Mouse (Mus musculus) spleen, adult 2 months (tissue): ENCODE data around the gene Ppm1h. TPM values are rescaled to one million over a fixed set of nuclear protein-coding genes. Genes with fewer than 3 reads are reported as not detected.
"Not testable (repeated sequence)": the region's sequence is repeated elsewhere in the genome, so short reads cannot be mapped to it uniquely, and the experiment has no call there.

Experiments
- DNase-seq, 2 experiments: peaks; one replicate each; pipeline versions ENCODE4 v3.0.0 to v3.0.0-alpha.2; 2012 to 2021; ENCODE audit warnings: low spot score in 2 of 2, low read depth in 1 of 2
- H3K27ac ChIP-seq: fragments of 200-500 bp; 2 replicates; pipeline ENCODE4 v1.5.1; 2012; ENCODE audit warnings: low read length, inconsistent platforms; ENCODE audit not compliant: insufficient read depth
- H3K27me3 ChIP-seq: fragments of 200-500 bp; 2 replicates; pipeline ENCODE4 v1.6.1; 2012; ENCODE audit warnings: mild to moderate bottlenecking, moderate library complexity, low read length, inconsistent platforms; ENCODE audit not compliant: control insufficient read depth, insufficient read depth
- H3K36me3 ChIP-seq: fragments of 200-500 bp; 2 replicates; pipeline ENCODE4 v1.6.1; 2012; ENCODE audit warnings: mild to moderate bottlenecking, low read length, inconsistent platforms; ENCODE audit not compliant: control insufficient read depth, insufficient read depth
- H3K4me1 ChIP-seq: fragments of 200-500 bp; 2 replicates; pipeline ENCODE4 v1.6.1; 2011; ENCODE audit warnings: inconsistent platforms; ENCODE audit not compliant: control insufficient read depth, insufficient read depth, insufficient read length
- H3K4me3 ChIP-seq: fragments of 200-500 bp; 2 replicates; pipeline ENCODE4 v1.5.1; 2011; ENCODE audit warnings: mild to moderate bottlenecking, inconsistent platforms; ENCODE audit not compliant: insufficient read depth, insufficient read length; ENCODE audit errors: extremely low read depth
- CTCF ChIP-seq: fragments of 200-500 bp; IDR thresholded peaks from 2 replicates; pipeline ENCODE4 v1.5.1; 2011; ENCODE audit warnings: mild to moderate bottlenecking, inconsistent platforms; ENCODE audit not compliant: insufficient read depth, insufficient read length, insufficient replicate concordance; ENCODE audit errors: extremely low read depth
- POLR2A ChIP-seq: fragments of 200-500 bp; IDR thresholded peaks from 2 replicates; pipeline ENCODE4 v1.6.1; 2011; ENCODE audit warnings: low read depth, low read length, inconsistent platforms
- WGBS: fragments of 180-500 bp; shearing (Covaris S2); methylation state at CpG from one replicate; pipeline ENCODE4 v1.1.7; 2018; 5-methylcytosine and 5-hydroxymethylcytosine counted together
- polyA plus RNA-seq: library from polyadenylated mRNA; depleted of rRNA; stranded (reverse); fragments of >200 nt; gene quantifications from 2 replicates; pipeline ENCODE4 v1.2.3, GENCODE M21; 2012

The Ppm1h gene
- polyA plus RNA-seq, 1 experiment = 9.7 TPM

DNA sequence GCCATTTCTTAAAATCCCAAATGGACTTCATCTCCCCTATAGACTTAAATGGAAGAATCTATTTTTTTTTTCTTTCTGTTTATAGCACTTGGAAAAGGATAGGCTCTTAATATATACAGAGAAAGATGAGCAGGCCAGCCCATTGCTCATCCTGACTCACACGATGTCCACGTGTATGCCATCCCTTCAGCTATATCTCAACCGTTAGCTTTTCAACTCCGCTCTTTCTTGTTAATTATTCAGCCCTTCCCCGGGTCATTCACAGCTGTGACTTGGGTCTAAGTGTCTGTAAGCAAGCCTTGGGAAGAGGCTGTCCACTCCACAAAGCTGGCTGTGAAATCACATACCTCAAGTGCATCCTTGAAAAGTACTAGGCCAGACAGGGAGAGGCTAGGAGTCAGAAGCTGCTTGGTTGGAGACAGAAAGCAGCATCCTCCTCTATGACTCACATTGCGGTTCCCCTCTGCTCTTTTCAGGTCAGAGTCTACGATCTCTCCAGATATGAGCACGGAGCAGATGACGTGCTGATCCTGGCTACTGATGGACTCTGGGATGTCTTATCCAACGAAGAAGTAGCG is 241.7 kb downstream of the Ppm1h start:
- no peak overlapping the region for H3K4me3 ChIP-seq
- WGBS = 96% methylated on average over 11 of the region's 11 CpGs
- no peak overlapping the region for H3K27ac ChIP-seq
- no peaks in the 10 kb centered on the region for H3K36me3 ChIP-seq
- no peak for DNase-seq
- H3K27me3 ChIP-seq = no peaks in the 10 kb centered on the region
- H3K4me1 ChIP-seq = no peaks in the 10 kb centered on the region
- TF ChIP-seq CTCF = no peak
- no peak for TF ChIP-seq POLR2A

DNA sequence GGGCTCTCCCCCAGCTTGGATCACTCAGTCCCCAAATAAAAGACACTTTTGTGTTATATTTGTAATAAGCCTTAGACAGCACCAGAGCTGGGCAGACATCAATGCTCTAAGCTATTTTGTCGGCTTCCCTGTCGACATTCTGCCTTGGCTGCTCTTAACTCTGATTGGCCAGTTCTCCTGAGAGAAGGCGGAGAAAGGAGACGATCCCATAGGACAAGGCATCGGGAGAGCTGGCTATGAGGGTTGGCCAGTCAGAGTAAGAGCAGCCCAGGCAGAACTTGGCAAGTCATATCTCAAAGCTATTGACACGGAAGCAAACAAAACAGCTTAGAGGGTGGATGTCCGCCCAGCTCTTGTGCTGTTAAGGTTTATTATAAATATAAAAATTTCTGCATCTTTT is 243.7 kb downstream of the Ppm1h start:
- no peak for DNase-seq
- no peaks in the 10 kb centered on the region for H3K27me3 ChIP-seq
- 89% methylated on average over 7 of the region's 7 CpGs for WGBS
- no peak overlapping the region for H3K27ac ChIP-seq
- H3K36me3 ChIP-seq = no peaks in the 10 kb centered on the region
- H3K4me1 ChIP-seq = no peaks in the 10 kb centered on the region
- H3K4me3 ChIP-seq = no peak overlapping the region
- TF ChIP-seq CTCF (no peak), POLR2A (no peak)

DNA sequence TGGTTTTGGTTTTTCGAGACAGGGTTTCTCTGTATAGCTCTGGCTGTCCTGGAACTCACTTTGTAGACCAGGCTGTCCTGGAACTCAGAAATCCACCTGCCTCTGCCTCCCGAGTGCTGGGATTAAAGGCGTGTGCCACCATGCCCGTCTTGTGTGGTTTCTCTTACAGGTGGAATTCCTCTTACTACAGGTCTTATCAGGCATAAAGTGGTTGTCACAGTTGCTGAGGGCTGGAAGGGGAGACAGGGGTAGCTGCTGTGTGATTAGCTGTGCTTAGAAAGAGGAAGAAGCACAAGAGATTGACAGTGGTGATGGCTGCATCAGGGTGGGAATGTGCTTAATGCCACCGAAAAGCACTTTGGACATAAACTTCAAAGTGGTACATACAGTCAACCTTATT is 246.0 kb downstream of the Ppm1h start:
- H3K27me3 ChIP-seq, H3K27ac ChIP-seq, H3K4me1 ChIP-seq, DNase-seq, H3K4me3 ChIP-seq, H3K36me3 ChIP-seq: not testable (repeated sequence)
- WGBS = 52% methylated on average over 5 of the region's 5 CpGs

DNA sequence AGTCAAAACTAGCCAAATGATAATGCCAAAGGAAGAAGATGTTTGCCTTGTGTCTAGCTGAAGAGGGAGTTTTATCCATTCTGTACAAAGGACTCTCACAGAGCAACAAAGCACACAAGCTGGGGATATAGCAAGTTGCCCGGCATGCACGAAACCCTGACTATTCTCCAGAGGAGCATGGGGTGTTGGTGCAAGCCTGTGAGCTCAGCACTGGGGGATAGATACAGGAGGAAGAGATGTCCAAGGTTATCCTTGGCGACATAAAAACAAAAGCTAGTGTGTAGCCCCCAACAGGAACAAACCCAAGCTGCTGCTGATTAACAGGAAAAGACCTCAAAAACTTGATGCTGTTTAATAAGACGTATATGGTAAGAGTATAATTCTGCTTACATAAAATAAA is 247.7 kb downstream of the Ppm1h start:
- TF ChIP-seq POLR2A = no peak
- no peak for TF ChIP-seq CTCF
- WGBS = 92% methylated on average over 4 of the region's 4 CpGs

DNA sequence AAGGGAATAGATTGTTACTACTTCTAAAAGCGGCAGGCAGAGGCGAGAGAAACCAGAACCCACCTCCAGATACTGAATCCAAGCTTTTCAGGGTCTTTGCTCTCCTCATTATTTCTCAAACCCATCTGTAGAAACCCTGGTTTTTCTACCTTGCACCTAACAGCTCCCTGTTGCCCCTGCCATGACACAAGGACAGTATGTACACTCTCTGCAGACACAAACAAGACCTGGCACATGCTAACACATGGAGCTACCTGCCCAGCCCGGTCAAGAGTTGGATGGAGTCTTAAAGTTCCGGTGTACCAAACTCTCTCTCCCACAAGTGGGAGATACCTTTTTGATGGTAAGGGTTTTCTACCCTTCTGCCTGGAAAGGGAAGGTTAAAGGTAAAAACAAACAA is 252.0 kb downstream of the Ppm1h start:
- WGBS = 90% methylated on average over 4 of the region's 4 CpGs
- Histone ChIP-seq H3K4me3 (no peak overlapping the region), H3K36me3 (no peaks in the 10 kb centered on the region), H3K27me3 (no peaks in the 10 kb centered on the region), H3K4me1 (no peaks in the 10 kb centered on the region), H3K27ac (no peak overlapping the region)
- TF ChIP-seq POLR2A = no peak
- TF ChIP-seq CTCF = no peak
- no peak for DNase-seq

More for the DNA sequence above, 247.7 kb downstream of the Ppm1h start:
- H3K4me3 ChIP-seq = no peak overlapping the region
- no peak overlapping the region for H3K27ac ChIP-seq
- H3K27me3 ChIP-seq = no peaks in the 10 kb centered on the region
- no peak for DNase-seq
- H3K36me3 ChIP-seq = no peaks in the 10 kb centered on the region
- H3K4me1 ChIP-seq = no peaks in the 10 kb centered on the region

DNA sequence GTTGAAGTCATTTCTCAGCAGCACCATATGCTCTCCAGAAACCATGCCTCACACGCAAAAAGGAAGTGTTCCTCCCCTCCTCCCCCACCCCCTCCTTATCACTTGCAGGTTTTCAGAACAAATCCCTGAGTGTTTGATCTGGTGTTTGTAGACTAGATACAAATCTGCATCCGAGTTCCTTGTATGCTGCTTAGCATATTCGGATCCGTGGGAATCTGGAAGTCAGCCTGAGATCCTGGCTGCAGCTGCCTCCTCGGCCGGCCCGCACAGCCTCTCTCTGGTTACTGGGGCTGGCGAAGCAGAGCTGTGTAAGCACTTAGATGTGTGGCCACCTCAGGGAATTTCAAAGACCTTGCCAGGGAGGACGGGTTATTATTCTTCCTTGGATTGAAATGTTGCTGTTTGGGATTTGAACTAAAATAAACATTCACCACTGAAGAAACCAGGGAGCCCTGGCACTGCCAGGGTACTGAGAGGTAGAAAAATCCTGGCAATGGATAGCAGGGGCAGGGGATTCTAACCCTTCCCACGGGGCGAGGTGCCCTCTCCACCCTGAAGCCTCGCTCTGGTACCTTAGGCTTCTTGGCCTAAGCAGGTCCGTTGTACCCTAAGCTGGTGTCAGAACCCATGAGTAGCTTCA is 252.8 kb downstream of the Ppm1h start:
- DNase-seq = no peak
- WGBS = 54% methylated on average over 13 of the region's 13 CpGs
- H3K27me3 ChIP-seq = no peaks in the 10 kb centered on the region
- H3K27ac ChIP-seq = no peak overlapping the region
- no peaks in the 10 kb centered on the region for H3K36me3 ChIP-seq
- H3K4me1 ChIP-seq = no peaks in the 10 kb centered on the region
- H3K4me3 ChIP-seq = no peak overlapping the region
- TF ChIP-seq POLR2A (no peak), CTCF (no peak)

DNA sequence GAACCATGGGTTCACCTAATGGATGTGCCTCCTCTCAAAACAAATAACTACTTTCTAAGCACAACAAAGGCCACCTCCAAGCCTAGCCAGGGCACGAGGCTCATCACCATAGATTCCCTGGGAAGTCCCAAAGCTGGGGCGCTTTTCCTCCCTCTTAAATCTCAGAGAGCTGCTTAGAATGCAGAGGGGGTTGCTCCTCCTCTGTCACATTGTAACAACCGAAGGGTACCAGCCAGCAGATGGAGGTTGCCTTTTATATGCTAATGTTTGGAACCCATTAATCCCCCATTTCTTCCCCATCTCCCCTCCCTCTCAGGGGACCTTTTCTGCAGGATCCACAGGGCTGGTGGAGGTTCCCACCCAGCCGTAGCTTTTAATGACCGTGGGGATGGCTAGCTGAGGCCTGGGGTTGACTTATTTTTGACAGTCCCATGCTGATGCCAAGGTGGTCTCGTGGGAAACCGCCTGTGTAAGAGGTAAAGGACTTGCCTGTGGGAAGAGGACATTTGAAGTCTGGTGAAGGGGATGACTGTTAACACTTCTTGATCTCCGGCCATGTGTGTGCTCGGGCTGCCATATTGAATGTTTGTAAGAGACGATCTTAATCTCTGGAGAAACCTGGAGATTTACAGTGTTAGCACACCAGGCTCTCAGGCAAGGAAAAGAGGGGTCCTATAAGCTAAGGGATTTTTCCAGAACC is 253.4 kb downstream of the Ppm1h start:
- TF ChIP-seq POLR2A (no peak), CTCF (no peak)
- WGBS = 93% methylated on average over 10 of the region's 10 CpGs

More for the DNA sequence above, 253.4 kb downstream of the Ppm1h start:
- H3K27ac ChIP-seq = no peak overlapping the region
- H3K4me3 ChIP-seq = no peak overlapping the region
- H3K4me1 ChIP-seq = no peaks in the 10 kb centered on the region
- no peak for DNase-seq
- H3K27me3 ChIP-seq = no peaks in the 10 kb centered on the region
- H3K36me3 ChIP-seq = no peaks in the 10 kb centered on the region
